Mouse (Mus musculus) kidney, postnatal 10 days (tissue): ENCODE results near the gene Sirt6.

Experiments
- DNase-seq: peaks from one replicate; pipeline ENCODE4 v3.0.0; 2021; ENCODE audit warnings: mixed read lengths

Sirt6 gene

GRCm38 (mm10) chr10:81623441-81623840 lies 4.2 kb downstream of the Sirt6 start:
- DNase-seq, result no peak

DNA sequence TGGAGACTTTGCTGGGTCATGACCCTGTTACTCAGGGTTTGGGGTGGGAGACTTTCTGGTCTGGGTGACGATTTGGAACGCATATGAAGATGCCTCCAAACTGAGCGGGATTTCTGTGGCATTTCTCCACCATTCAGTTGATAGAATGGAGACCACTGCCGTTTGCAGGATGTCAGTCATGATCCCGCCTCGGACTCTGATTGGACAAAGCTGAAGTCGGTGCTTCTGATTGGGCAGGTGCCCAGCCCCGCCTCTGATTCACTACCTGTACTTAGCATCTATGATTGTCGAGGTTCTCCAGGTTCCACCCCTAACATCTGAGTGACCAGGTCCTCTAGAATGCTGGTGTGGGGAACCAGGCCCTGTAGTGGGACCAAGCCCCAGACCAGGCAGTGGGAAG lies 6.8 kb downstream of the Sirt6 start:
- DNase-seq, result no peak

- DNase-seq, result no peak
These were observed 7.6 kb downstream of the Sirt6 start for GRCm38 (mm10) chr10:81619976-81620375.

- no peak for DNase-seq
These were observed 12.1 kb downstream of the Sirt6 start for GRCm38 (mm10) chr10:81615486-81615885.

- no peak for DNase-seq
These were observed 14.8 kb downstream of the Sirt6 start for GRCm38 (mm10) chr10:81612779-81613178.

DNA sequence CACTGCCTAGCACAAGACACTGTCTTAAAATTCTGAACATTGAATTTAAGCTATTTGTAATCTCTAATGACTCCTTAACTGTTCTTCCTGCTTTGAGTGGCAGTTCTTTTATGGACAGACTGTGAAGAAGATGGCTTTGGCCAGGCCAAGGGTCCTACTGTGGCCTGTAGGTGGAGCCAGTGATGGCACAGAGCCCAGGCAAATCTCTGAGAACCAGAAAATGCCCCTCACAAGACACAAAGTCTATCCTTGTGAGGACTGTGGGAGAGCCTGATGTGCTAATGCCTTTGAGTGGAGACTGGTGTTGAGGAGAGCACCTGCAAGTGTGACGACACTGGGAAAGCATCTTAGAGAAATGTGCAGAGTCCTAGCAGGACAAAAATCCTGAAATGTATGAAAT lies 19.3 kb downstream of the Sirt6 start:
- no peak for DNase-seq

- peak; percentile 97 for DNase-seq
These were observed 21.4 kb downstream of the Sirt6 start, which contains the start of gene BC025920 for GRCm38 (mm10) chr10:81605974-81606751. Gene BC025920 (plus strand): TSS chr10:81606270.

DNA sequence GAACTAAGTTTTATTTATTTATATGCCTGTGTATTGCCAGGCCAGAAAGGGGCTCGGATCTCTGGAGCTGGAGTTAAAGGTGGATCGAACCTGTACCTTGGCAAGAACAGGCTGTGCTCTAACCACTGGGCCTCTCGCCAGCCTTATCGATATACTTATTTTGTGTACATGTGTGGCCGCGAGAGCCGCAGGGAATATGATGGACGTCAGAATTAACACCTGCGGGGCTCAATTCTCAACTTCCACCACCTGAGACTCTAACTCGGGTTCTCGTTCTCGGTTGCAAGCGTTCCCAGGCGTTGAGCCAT lies 22.0 kb downstream of the Sirt6 start:
- no peak for DNase-seq

- peak; percentile 94 for DNase-seq
These were observed 22.5 kb downstream of the Sirt6 start for GRCm38 (mm10) chr10:81604968-81605665.

GRCm38 (mm10) chr10:81604019-81604967 lies 23.3 kb downstream of the Sirt6 start:
- no peak for DNase-seq

GRCm38 (mm10) chr10:81602741-81603151 lies 24.9 kb downstream of the Sirt6 start:
- no peak for DNase-seq

- DNase-seq, result no peak
These were observed 26.1 kb downstream of the Sirt6 start for GRCm38 (mm10) chr10:81601396-81601905.

- peak; percentile 97 for DNase-seq
These were observed 26.8 kb downstream of the Sirt6 start, which contains the start of gene Tle6 for GRCm38 (mm10) chr10:81600738-81601203. Gene Tle6 (minus strand): TSS chr10:81601073.

GRCm38 (mm10) chr10:81600096-81600495 lies 27.5 kb downstream of the Sirt6 start:
- DNase-seq, result no peak

GRCm38 (mm10) chr10:81599630-81600029 lies 28.0 kb downstream of the Sirt6 start:
- DNase-seq, result no peak

DNA sequence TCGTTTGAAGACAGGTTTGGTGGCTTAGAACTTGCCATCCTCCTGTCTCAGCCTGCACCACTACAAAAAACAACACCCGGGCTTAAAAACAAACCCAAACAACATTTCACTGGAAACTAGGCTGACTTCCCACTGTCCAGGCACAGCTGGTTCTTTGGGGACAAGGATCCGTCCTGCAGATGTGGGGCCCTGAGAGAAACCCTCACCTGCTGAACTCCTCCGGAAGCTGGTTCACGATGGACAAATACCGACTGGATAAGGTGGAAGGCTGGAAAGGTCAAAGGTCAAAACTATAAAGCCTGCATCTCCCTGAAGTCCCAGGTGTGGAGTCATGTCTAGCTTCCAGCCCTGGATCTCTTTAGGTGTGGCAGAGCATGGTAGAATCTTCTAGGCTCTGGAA lies 28.7 kb downstream of the Sirt6 start:
- no peak for DNase-seq

DNA sequence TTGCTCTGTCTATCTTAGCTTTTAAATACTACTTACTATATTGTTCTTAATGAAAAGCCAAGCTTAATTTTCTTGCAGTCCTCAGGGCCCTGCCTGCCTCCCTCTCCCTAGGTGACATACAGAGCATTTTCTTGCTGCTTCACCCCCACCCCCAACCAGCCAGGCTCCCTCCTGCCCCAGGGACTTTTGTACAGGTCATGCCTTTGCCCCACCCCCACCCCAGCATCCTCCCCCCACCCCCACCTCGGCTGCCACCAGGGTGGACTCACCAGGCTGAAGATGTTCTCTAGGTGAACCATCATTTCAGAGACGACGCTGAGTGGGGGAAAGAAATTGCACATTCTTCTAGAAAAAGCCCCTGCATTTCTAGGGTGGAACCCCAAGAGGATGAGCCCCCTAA lies 29.3 kb downstream of the Sirt6 start:
- DNase-seq, result no peak

GRCm38 (mm10) chr10:81597137-81597950 lies 30.3 kb downstream of the Sirt6 start:
- DNase-seq, result peak; percentile 53

DNA sequence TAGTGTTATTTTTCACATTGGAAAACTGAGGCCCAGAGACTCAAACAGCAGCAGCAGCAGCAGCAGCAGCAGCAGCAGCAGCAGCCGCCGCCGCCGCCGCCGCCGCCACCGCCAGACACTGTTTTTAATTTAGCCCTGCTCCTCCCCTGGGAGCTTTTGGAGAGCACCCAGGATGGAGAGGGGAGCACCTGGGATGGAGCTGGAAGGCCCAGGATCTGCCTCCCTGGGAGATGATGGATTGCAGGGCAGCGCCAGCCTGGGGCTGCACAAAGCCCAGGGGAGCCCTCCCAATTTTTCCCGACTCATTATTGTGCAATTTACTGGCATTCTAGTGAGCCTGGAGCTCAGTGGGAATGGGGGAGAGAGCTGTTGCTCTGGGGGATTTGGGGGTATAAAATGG lies 31.0 kb downstream of the Sirt6 start:
- DNase-seq, result no peak

DNA sequence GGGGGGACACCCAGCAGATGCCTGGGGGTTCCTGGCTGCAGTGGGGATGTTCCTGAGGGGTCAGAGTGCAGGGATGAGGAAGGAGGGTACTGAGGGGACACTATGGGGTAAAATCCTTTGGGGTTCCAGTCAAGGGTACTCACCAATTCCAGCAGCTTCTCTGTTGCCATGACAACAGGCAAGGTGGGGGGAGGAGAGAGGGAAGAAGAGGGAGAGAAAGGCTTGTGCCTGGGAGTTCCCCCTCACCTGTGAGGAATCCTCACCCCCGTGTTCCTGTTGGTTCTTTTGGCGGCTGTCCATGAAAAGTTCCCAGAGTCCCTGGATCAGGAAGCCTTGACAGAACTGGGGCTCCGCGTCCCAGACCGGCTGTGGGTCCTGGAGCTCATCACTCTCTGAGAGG lies 32.0 kb downstream of the Sirt6 start:
- no peak for DNase-seq

DNA sequence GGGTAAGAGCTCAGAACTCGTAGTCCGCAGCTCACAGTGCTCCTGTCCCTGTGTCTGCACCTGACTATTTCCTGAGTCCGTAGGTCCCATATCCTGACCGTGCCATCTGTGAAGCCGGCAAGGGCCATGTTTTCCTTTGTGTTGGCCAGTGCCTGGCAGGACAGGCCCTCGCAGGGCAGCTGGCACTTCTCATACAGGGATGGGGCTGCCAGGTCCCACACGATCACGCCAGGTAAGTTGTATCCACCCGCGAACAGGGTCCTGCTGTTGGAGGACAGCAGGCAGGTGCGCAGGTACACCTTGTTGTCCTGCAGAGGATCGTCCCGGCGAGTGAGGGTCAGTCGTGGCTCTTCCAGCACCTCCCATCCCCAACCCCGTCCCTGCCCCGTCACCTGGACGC lies 33.7 kb downstream of the Sirt6 start:
- DNase-seq, result no peak

GRCm38 (mm10) chr10:81593223-81593622 lies 34.4 kb downstream of the Sirt6 start:
- no peak for DNase-seq
